Mouse (Mus musculus) G1E-ER4 (cell line): ENCODE measurements around the gene Ncam2. TPM values are rescaled to one million over a fixed set of nuclear protein-coding genes. Genes with fewer than 3 reads are reported as not detected.

Source experiments
- GATA1 ChIP-seq: IDR thresholded peaks from one replicate; pipeline ENCODE4 v1.8.0; 2012; ENCODE audit warnings: low read length, inconsistent platforms
- polyA plus RNA-seq: library from polyadenylated mRNA; stranded (reverse); fragments of >175 nt; gene quantifications from 2 replicates; pipeline ENCODE4 v1.2.3, GENCODE M21; 2012

The Ncam2 gene
- polyA plus RNA-seq, 1 experiment, result not detected

DNA sequence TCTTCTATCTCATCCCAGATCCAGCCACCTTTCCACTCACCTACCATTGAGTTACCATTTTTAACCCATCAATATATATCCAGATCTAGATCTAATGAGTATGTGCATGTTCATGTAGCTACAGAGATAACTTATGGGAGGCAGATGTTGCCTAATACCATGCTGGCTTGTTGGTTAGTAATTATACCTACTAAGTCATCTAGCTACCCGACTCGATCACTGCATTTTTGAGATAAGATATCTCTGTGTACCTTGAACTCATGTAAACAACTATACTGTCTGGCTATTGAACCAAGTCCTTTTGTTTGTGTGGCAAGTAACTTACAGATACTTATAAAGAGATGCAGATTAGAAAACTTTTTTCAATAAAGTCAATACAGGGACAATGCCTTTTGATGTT lies 59.9 kb downstream of the Ncam2 start:
- TF ChIP-seq GATA1, result no peak

DNA sequence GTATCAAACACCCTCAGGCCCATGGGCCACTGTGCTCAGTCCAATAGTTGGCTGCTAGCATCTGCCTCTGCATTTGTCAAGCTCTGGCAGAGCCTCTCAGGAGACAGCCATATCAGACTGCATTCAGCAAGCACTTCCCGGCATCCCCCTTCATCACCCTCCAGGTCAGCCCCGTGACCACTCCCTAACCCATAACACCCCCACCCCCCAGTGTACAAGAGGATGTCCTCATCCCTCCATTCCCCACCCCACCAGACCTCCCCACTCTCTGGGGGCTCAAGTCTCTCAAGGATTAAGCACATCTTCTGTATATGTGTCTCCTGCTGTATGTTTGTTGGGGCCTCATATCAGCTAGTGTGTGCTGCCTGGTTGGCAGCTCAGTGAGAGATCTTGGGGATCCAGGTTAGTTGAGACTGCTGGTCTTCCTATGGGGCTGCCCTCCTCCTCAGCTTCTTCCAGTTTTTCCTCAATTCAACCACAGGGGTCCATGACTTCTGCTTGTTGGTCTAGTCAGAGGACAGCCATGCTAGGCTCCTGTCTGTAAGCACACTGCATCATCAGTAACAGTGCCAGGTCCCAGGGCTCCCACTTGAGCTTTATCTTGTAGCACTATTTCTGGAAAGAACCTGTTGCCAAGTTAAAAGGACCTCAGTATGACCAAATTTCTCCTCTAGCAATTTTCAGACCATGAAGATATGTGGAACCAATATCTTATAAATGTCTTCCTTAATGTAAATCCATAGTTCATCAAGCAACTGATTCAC lies 73.3 kb downstream of the Ncam2 start:
- no peak for TF ChIP-seq GATA1

DNA sequence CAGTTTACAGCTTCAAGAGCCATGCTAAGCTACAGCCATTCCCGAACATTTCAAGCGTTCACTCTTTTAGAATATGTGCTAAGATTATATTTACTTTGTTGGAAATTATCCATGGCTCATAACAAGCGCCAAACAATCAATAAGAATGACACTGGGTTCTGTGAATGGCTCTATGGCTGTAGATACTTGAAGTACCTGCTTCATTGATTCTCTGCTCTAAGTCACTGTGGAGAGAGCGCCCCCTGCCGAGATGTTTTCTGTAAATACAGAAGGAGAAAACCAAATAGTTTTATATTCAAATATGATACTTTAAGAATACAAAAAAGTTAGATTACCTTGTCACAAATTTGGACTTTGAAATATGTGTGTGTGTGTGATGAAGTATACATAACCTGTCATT lies 83.7 kb downstream of the Ncam2 start:
- TF ChIP-seq GATA1, result no peak

DNA sequence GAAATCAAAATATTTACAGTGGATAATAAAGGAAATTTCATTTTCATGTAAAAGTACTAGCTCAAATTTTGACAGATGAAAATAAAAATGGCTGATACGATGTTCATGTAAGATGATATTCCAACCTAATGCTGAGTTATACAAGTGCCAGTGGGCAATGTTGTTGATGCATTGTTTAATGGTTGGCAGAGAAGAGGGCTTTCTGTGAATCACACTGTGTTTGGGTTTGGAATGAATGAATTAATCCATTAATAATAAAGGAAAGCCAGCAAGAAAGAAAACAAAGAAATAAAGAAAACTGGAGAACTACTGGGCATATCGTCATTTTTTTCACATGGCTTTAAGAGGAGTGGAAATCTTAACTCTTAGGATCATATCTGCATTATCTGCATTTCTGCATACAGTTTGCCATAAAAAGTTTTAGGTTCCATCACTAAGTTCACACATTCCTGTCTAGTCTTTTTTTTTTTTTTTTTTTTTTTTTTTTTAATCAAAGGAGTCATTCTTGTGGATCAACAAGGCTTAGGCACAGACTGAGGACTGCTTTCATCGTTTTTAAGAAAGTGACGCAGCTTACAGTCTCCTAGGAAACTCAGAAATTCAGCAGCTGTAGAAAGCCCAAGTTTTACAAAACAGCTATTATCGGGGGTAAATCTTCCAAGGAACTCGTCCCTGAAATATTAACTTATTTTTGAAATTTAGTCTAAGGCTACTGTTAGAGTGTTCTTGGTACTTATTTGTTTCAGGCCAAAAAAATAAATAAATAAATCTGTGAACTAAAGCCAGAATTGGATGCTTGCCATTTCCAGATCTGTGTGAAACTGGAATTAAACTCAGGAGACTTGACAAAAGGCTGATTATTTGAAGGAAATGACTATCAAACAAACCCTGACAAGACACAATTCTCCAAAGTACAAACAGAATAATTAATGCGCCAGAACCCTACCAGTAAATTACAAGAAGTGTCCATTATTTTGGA lies 84.7 kb downstream of the Ncam2 start:
- no peak for TF ChIP-seq GATA1

DNA sequence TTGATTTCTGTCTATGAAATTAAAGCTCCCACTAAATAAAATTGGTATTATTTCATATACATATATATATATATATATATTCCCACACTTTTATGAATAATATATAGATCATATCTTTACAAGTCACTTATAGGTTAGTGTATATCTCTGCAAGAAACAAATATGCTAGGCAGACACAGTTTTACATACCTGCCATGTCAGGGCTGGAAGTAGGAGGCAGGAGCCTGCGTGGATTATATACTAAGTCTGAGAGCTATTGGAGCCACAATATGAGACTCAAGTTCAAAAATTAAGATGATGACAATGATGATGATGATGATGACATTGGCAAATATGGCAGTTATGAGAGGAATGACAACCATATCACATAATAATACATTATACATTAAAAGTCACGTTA lies 85.4 kb downstream of the Ncam2 start:
- no peak for TF ChIP-seq GATA1

DNA sequence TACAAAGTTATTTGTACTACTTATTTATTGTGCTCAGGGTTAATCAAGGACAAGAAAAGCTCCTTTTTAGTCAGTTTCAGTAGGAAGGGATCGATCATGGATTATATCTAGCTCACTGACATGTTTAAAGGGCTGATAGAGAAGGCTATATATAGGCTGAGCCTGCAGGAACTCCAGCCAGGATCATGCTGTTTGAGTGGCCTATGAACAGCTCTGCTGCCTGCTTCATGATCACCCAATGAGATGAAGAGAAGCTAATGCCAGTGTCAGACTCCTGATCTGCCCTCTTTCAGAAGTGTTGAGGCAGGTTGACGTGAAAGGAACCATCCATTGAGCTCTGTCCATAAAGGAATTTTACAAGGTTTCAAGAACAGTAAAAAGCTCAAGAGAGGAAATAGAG lies 103.3 kb downstream of the Ncam2 start:
- TF ChIP-seq GATA1, result no peak

DNA sequence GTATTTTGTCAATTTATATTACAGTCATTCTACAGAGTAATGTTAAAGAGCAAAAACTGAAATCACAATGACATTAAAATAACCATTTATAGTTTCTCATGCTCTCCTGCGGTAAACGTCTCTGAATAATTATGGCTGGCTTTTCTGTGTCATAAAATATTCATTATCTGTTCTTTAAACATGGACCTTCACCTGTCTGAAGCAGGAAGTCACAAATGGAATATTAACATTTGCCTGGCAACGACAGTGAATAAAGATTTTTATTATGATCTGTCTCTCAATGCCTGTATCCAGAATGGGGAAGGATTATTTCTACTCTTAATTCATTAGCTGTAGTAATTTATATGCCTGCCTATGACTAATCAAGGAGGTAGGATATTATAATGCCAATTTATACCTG lies 108.7 kb downstream of the Ncam2 start:
- no peak for TF ChIP-seq GATA1

DNA sequence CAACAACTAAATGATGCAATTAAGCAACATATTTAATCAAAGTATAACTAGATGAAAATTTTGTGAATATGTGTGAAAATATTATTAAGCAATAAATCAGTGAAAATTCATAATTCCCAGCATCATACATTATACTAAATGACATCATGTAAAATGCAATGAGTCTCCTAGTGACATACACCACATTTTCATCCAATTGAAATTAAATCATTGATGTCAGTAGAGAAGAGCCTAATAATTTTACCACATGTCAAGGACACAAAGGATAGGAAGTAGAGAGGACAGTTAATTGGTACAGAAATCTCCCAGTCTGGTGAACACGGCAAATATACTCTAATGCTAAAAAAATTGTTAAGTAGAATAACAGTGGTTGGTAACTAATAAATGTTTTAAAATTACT lies 118.5 kb downstream of the Ncam2 start:
- TF ChIP-seq GATA1, result no peak

DNA sequence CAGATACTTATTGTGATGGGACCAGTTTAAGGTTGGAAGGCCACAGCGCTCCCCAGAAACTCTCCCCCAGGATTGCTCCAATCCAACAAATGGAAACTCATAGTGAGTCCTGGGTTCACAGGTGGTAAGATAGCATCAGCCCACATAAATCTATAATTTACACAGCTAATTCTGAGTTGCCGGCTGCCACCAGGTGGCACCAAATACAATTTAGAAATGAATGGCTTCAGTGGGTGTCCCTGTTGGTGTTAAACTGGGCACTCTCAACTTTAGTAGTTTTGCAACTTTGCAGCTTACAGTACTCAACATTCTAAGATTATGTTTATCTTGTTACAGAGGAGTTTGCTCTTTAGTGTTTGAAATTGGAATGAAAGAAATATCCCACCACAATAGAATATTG lies 130.0 kb downstream of the Ncam2 start:
- TF ChIP-seq GATA1, result no peak

DNA sequence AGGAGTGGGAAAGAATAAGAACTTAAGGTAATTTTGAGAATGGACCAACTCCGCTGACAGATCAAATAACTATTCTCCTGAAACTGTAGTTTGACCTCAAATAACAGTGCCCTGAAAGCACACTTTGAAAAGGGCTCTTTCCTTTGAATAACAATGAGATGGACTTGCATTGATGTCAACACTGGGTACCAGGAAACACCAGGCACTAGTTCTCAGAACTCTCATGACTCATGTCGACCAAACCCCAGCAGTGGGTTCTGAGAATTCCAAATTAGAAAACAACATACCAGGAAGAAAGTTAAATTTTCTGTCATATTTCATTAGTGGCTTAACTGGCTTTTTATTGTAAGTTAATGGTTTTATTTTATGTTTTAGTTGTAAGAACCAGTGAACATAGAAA lies 165.4 kb downstream of the Ncam2 start:
- TF ChIP-seq GATA1, result no peak

DNA sequence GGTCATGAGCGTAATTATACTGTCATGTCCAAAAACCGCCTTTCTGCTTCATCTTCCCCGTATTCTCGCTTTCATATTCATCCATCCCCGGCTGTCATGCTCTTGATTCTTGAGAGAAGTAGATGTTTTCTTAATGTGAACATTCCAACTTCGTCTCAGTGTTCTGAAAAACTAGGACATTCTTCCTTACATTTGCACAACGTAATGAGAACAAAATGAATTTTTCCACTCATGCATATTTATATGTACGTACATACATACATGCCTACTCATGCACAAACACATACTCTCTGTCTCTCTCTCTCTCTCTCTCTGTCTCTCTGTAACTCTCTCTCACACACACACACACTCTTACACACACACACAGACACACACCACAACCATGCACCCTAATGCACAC lies 173.7 kb downstream of the Ncam2 start:
- TF ChIP-seq GATA1, result no peak

DNA sequence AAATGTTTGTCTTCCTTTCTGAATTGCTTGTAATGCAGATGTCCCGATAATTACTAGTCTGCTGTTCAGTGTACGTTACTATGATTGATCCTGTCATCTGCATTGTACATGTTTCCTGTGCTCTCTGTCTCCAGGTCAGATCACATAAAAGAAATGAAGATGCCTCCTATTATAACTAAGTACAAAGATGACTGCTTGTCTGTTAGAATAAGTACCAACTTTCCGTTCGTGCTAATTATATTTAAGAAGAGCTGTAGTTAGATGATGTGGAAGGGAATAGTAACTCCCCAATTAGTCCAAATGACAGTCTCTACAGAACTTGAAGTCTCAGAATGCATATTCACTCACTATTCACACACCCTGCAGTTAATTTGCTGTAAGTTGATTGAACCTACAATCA lies 179.9 kb downstream of the Ncam2 start:
- no peak for TF ChIP-seq GATA1

DNA sequence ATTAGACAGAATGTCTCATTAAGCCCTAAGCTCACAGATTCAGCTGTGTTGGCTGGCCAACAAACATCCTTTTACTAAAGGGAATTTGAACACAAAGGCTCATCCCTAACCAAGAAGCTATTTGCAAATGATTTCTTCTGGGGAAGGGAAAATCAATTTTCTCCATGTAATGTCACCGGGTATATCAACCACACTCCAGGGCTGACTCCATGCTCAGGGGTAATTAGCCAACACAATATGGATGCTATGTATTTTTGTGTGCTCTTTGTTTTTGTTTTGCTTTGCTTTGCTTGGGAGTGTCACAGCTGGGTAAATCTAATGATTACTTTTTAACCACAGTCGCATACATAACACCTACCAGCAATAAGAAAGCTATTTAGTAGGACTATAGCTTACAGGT lies 188.1 kb downstream of the Ncam2 start:
- TF ChIP-seq GATA1, result no peak

DNA sequence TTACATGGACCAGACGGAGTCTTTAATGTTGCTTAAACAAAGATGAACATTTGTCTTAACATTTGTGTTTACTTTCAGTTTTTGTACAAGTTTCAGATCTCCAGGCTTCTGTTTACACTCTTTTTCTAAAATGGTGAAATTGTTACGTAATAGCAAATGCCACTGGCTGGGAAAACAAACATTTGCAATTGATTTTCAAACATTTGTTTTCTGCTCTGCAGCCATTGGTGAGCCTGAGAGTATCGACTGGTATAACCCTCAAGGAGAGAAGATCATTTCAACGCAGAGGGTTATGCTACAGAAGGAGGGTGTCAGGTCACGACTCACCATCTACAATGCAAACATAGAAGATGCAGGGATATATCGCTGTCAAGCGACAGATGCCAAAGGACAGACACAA lies 234.1 kb downstream of the Ncam2 start:
- no peak for TF ChIP-seq GATA1

DNA sequence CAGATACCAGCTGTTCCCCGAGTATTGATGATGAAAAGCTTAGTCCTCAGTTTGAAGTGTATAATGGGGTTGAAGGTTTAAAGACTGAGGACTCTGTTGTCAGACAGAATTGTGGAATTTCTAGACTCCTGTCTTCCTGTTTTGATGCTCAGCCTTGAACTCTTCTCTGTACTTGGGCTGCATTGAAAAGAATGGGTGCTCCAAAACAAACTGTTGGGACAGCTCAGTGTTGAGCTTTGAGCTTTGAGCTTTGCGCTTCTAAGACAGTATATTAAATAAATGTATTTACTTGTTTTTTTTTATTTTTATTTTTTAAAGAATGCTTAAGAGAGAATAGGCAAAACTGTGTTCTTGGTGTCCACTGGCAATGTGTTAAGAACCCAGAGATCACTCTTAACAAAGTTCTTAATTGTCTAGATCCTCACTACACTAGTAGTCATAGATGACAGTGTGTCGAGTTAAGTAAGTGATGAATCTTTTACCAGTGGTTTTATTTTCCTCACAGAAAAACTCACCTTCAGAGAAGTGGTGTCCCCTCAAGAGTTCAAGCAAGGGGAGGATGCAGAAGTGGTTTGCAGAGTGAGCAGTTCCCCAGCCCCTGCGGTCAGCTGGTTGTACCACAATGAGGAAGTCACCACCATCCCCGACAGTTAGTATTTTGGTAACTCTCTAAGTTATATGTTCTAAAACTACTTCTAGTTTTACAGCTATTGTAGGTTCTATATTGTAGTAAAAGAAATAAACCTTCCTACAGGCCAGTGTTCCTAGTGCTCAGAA lies 236.8 kb downstream of the Ncam2 start:
- TF ChIP-seq GATA1, result no peak

DNA sequence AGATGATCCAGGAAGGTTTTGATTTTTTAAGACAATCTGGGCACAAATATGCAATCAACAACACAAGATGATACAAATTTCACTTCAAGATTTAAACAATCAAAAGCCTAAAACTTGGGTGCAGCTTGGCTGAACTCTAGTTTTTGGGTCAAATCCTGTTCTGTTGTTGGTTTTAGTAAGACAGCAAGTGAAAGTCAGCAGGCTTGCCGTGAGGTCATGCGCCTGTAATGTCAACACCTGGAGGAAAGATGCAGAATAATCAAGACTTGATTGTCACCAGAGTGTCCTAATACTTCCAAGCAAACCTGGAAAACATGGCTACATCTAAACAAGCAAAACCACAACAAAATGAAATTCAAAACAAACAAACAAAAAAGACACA lies 237.4 kb downstream of the Ncam2 start:
- TF ChIP-seq GATA1, result no peak
